Mouse (Mus musculus) midbrain, embryonic 14.5 days (tissue): Measurements from ENCODE around the gene Tlk2. TPM values are rescaled to one million over a fixed set of nuclear protein-coding genes. Genes with fewer than 3 reads are reported as not detected.
A peak's percentile ranks its signal among the peaks of the same experiment; 100 is the strongest.

ENCODE experiments used
- ATAC-seq: fragments of 200-750 bp; cut with Nextera tagmentation; 2 replicates; pipeline ENCODE4 v1.8.0; 2017; ENCODE audit warnings: moderate number of reproducible peaks, moderate library complexity; ENCODE audit not compliant: low FRiP score, low TSS enrichment
- DNase-seq: peaks from one replicate; pipeline ENCODE4 v3.0.0-alpha.2; 2015
- H3K27ac ChIP-seq: fragments of 300-500 bp; sonication (generic); replicated peaks from 2 replicates; pipeline ENCODE4 v1.5.1; 2014; ENCODE audit warnings: mild to moderate bottlenecking, low read depth, low read length, moderate library complexity
- H3K27me3 ChIP-seq: fragments of 300-500 bp; sonication (generic); 2 replicates; pipeline ENCODE4 v1.6.1; 2014; ENCODE audit warnings: low read length, control low read depth, mixed read lengths; ENCODE audit not compliant: control insufficient read depth, insufficient read depth
- H3K36me3 ChIP-seq: fragments of 300-500 bp; sonication (generic); 2 replicates; pipeline ENCODE4 v1.6.1; 2014; ENCODE audit warnings: low read length, control low read depth; ENCODE audit not compliant: control insufficient read depth, insufficient read depth
- H3K4me1 ChIP-seq: fragments of 300-500 bp; sonication (generic); 2 replicates; pipeline ENCODE4 v1.6.1; 2014; ENCODE audit warnings: mild to moderate bottlenecking, antibody characterized with exemption, low read length, control low read depth; ENCODE audit not compliant: control insufficient read depth, insufficient read depth
- H3K4me2 ChIP-seq: fragments of 300-500 bp; sonication (generic); 2 replicates; pipeline ENCODE4 v1.6.1; 2014; ENCODE audit warnings: mild to moderate bottlenecking, low read length, moderate library complexity
- H3K4me3 ChIP-seq: fragments of 300-500 bp; sonication (generic); replicated peaks from 2 replicates; pipeline ENCODE4 v1.5.1; 2014; ENCODE audit warnings: low read depth, low read length
- H3K9ac ChIP-seq: fragments of 300-500 bp; sonication (generic); replicated peaks from 2 replicates; pipeline ENCODE4 v1.6.1; 2014; ENCODE audit warnings: mild to moderate bottlenecking, low read length, moderate library complexity
- H3K9me3 ChIP-seq: fragments of 300-500 bp; sonication (generic); 2 replicates; pipeline ENCODE4 v1.6.1; 2016; ENCODE audit warnings: low read length, control low read depth, mixed read lengths; ENCODE audit not compliant: control insufficient read depth
- WGBS: fragments of 180-500 bp; shearing (Covaris S2); extraction: QIAGEN DNeasy Blood & Tissue Kit; methylation state at CpG from one replicate; pipeline ENCODE4 v1.1.7; 2014; 5-methylcytosine and 5-hydroxymethylcytosine counted together
- polyA plus RNA-seq: library from polyadenylated mRNA; unstranded; fragments of >200 nt; fragmentation: Nextera tagmentation; extraction: Ambion mirVana; gene quantifications from 2 replicates; pipeline ENCODE4 v1.2.1, GENCODE M21; 2014

Tlk2 gene
- polyA plus RNA-seq, 1 experiment from 2014 or later, result 29.3 TPM

GRCm38 (mm10) chr11:105146593-105146992 is 32.0 kb upstream of the Tlk2 start, which contains the start of gene Gm10842:
Gene Gm10842 (plus strand): TSS chr11:105146893.
- WGBS, result 73% methylated on average over 3 of the region's 3 CpGs
- Histone ChIP-seq H3K9me3 (no peaks in the 10 kb centered on the region), H3K4me1 (no peaks in the 10 kb centered on the region), H3K4me2 (no peak within 1 kb of the TSS), H3K27me3 (no peaks in the 10 kb centered on the region), H3K4me3 (no peak within 1 kb of the TSS), H3K36me3 (0 out of 2 replicates have a peak, but pooled peaks cover 3% of the 10 kb centered on the region), H3K9ac (no peak within 1 kb of the TSS), H3K27ac (no peak within 1 kb of the TSS)
- ATAC-seq, result no peak
- DNase-seq, result no peak

- DNase-seq (no peak), ATAC-seq (no peak)
- Histone ChIP-seq H3K4me2 (no peak overlapping the region), H3K27ac (no peak overlapping the region), H3K9me3 (no peaks in the 10 kb centered on the region), H3K36me3 (no peaks in the 10 kb centered on the region), H3K27me3 (no peaks in the 10 kb centered on the region), H3K4me1 (0 out of 2 replicates have a peak, but pooled peaks cover 4% of the 10 kb centered on the region), H3K9ac (no peak overlapping the region), H3K4me3 (no peak overlapping the region)
- 82% methylated on average over 3 of the region's 3 CpGs for WGBS
Measured at GRCm38 (mm10) chr11:105149353-105149752, 29.3 kb upstream of the Tlk2 start.

- 92% methylated on average over 1 of the region's 1 CpGs for WGBS
- no peak for ATAC-seq
- Histone ChIP-seq H3K9ac (no peak overlapping the region), H3K27ac (no peak overlapping the region), H3K9me3 (no peaks in the 10 kb centered on the region), H3K4me1 (0 out of 2 replicates have a peak, but pooled peaks cover 4% of the 10 kb centered on the region), H3K36me3 (no peaks in the 10 kb centered on the region), H3K4me2 (no peak overlapping the region), H3K4me3 (no peak overlapping the region), H3K27me3 (no peaks in the 10 kb centered on the region)
- DNase-seq, result peak; percentile 12
Measured at GRCm38 (mm10) chr11:105149766-105150165, 28.8 kb upstream of the Tlk2 start.

- DNase-seq (no peak), ATAC-seq (no peak)
- Histone ChIP-seq H3K9me3 (no peaks in the 10 kb centered on the region), H3K36me3 (no peaks in the 10 kb centered on the region), H3K27ac (no peak overlapping the region), H3K4me1 (0 out of 2 replicates have a peak, but pooled peaks cover 4% of the 10 kb centered on the region), H3K27me3 (no peaks in the 10 kb centered on the region), H3K4me2 (no peak overlapping the region), H3K9ac (no peak overlapping the region), H3K4me3 (no peak overlapping the region)
- WGBS, result 54% methylated on average over 4 of the region's 4 CpGs
Measured at GRCm38 (mm10) chr11:105150691-105151090, 27.9 kb upstream of the Tlk2 start.

GRCm38 (mm10) chr11:105151226-105152016 is 27.2 kb upstream of the Tlk2 start:
- no peak for ATAC-seq
- WGBS, result 26% methylated on average over 18 of the region's 19 CpGs

GRCm38 (mm10) chr11:105152017-105152300 is 26.6 kb upstream of the Tlk2 start:
- H3K27me3 ChIP-seq, result no peaks in the 10 kb centered on the region
- H3K4me2 ChIP-seq, result peak overlapping the region; percentile 33; the same call in 1 of the 2 replicates
- no peak overlapping the region for H3K27ac ChIP-seq
- H3K4me1 ChIP-seq, result 0 out of 2 replicates have a peak, but pooled peaks cover 4% of the 10 kb centered on the region
- DNase-seq (no peak), ATAC-seq (no peak)
- H3K9me3 ChIP-seq, result no peaks in the 10 kb centered on the region
- 86% methylated on average over 2 of the region's 4 CpGs for WGBS
- no peaks in the 10 kb centered on the region for H3K36me3 ChIP-seq
- no peak overlapping the region for H3K9ac ChIP-seq
- no peak overlapping the region for H3K4me3 ChIP-seq

More at GRCm38 (mm10) chr11:105151226-105152016, 27.2 kb upstream of the Tlk2 start:
- Histone ChIP-seq H3K9ac (no peak overlapping the region), H3K4me1 (0 out of 2 replicates have a peak, but pooled peaks cover 4% of the 10 kb centered on the region), H3K9me3 (no peaks in the 10 kb centered on the region), H3K4me3 (no peak overlapping the region), H3K27me3 (no peaks in the 10 kb centered on the region), H3K27ac (no peak overlapping the region), H3K36me3 (no peaks in the 10 kb centered on the region), H3K4me2 (peak overlapping the region; percentile 33)
- DNase-seq, result peak; percentile 18

- no peaks in the 10 kb centered on the region for H3K36me3 ChIP-seq
- 87% methylated on average over 11 of the region's 11 CpGs for WGBS
- no peak overlapping the region for H3K9ac ChIP-seq
- ATAC-seq, result no peak
- H3K4me3 ChIP-seq, result no peak overlapping the region
- 0 out of 2 replicates have a peak, but pooled peaks cover 4% of the 10 kb centered on the region for H3K4me1 ChIP-seq
- H3K9me3 ChIP-seq, result no peaks in the 10 kb centered on the region
- no peak for DNase-seq
- no peaks in the 10 kb centered on the region for H3K27me3 ChIP-seq
- H3K27ac ChIP-seq, result no peak overlapping the region
- no peak overlapping the region for H3K4me2 ChIP-seq
Measured at GRCm38 (mm10) chr11:105152357-105152899, 26.2 kb upstream of the Tlk2 start.

GRCm38 (mm10) chr11:105153068-105153833 is 25.4 kb upstream of the Tlk2 start:
- 27% methylated on average over 12 of the region's 12 CpGs for WGBS
- H3K4me2 ChIP-seq, result no peak overlapping the region
- ATAC-seq, result peak; percentile 53; the same call in 1 of the 2 replicates

More at GRCm38 (mm10) chr11:105153068-105153833, 25.4 kb upstream of the Tlk2 start:
- no peaks in the 10 kb centered on the region for H3K9me3 ChIP-seq
- H3K27me3 ChIP-seq, result no peaks in the 10 kb centered on the region
- H3K4me1 ChIP-seq, result 0 out of 2 replicates have a peak, but pooled peaks cover 4% of the 10 kb centered on the region
- no peaks in the 10 kb centered on the region for H3K36me3 ChIP-seq
- no peak overlapping the region for H3K27ac ChIP-seq
- DNase-seq, result peak; percentile 56
- H3K4me3 ChIP-seq, result no peak overlapping the region
- no peak overlapping the region for H3K9ac ChIP-seq
